Mouse (Mus musculus) heart, postnatal 36 days (tissue): ENCODE data around the gene Mbd4. TPM values are rescaled to one million over a fixed set of nuclear protein-coding genes. Genes with fewer than 3 reads are reported as not detected.
A peak's percentile ranks its signal among the peaks of the same experiment; 100 is the strongest.

ENCODE experiments used
- DNase-seq, 2 experiments: peaks; one replicate each; pipeline ENCODE4 v3.0.0; 2021 to 2022
- intact Hi-C: fragments of 180-260 bp; cut with DNase I; formaldehyde crosslinking; loops from one replicate; pipeline ENCODE4 v1.15.1; 2025
- total RNA-seq, 2 experiments: library from RNA; stranded (reverse); gene quantifications; 2 replicates each; pipeline ENCODE4 v1.2.3; 2021

Gene Mbd4
- total RNA-seq, 2 experiments from 2014 or later, result 1.2 TPM

DNA sequence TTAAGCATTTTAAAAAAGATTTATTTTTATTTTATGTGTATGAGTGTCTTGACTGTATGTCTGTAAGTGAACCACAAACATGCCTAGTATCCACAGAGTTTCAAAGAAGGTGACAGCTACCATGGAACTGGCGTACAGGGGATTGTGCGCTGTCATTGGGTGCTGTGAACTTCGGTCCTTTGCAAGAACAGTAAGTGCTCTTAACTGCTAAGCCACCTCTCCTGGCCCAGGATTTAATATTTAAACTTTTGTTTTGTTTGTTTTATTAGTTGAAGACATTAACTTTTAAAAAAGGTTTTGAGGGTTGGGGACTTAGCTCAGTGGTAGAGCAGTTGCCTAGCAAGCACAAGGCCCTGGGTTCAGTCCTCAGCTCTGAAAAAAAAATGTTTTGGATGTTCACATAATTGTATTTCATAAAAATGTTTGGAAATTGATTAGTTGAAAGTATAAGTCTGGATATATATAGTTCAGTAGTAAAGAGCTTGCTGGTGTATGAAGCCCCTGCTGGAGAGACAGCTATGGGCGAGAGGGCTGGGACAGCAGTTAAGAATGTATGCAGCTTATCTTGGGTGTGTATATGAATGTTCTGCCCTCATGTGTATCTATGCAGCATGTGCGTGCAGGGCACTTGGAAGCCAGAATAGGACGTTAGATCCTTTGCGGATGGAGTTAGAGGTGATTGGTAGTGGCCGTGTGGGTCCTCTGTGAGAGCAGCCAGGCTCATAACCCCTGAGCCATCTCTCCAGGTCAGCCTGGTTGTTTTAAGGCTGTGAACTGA lies 31.8 kb downstream of the Mbd4 start:
- intact Hi-C loops, result no loop called here
- DNase-seq, result no peak

GRCm38 (mm10) chr6:115818129-115818528 lies 35.0 kb downstream of the Mbd4 start:
- no peak for DNase-seq
- intact Hi-C loops, result no loop called here

DNA sequence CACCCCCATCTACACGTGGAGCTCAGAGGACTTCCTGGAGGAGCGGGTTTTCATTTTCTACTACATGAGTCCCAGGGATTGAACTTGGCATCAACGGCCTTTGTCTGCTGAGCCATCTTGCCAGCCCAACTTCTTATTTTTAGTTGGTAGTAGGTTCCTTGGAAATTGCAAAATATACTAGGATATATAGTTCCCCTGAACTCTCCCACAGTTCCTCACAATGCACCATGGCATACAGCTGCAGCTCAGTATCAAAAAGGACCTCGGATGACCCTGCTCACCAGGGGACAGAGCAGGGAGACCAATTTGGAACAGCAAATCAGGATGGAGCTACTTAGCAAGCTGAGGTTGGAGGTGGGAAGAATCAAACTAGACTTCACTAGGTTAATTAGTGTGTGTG lies 38.1 kb downstream of the Mbd4 start:
- no peak for DNase-seq
- intact Hi-C loops, result no loop called here

GRCm38 (mm10) chr6:115814104-115814503 lies 39.1 kb downstream of the Mbd4 start:
- DNase-seq, result peak; percentile 59 to 64
- intact Hi-C loops, result no loop called here

DNA sequence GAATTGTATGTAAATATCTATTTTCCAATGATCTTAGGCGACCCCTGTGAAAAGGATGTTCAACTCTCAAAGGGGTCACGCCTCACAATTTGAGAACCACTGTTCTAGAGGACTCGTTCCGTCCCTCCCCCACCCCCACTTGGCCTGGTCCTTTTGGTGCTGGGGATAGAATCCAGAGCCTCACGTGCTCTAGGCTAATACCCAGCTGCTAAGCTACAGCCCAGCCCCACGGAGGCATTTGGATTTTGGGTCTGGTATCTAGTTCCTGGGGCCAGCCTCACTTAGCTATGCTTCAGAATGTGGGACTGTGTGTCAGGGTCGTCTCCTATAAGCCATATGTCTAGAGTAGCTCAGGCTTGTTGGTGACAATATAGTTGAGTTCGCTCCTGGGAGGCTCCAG lies 41.6 kb downstream of the Mbd4 start:
- intact Hi-C loops, result no loop called here
- DNase-seq, result no peak

DNA sequence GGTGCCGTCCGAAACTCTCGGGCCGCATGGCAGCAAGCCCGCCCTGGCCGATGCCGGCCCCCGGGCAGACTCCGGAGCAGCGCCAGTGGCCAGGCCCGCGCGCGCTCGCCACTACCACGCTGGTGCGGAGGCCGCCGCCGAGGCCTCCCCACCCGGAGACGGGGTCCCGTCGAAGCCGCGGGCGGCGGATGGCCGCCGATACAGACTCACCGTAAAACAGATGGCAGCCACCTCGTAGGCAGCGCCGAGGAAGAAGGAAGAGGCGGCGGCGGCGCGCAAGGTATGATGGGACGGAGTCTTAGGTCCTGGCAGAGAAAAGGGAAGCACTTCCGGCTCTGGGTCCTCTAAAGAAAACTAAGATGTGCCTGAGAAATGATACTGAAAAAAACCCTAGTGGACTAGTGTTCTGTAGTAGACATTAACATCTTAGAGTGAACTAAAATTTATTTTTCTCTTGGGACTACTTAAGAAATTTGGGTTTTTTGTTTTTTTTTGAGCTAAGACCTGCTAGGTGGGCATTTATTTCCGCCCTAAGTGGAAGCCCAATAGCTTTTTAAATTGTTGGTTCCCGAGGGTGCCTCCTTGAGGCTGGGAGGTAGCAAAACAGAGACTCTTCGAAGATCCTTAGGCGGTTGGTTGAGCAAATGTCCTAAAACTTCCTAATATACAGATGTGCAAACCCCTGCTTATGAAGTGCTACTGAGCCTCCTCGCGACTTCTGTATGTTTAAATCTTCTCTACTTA lies 44.5 kb downstream of the Mbd4 start, which contains the start of gene Rpl32:
Gene Rpl32 (minus strand): TSS at position 260 of the 744 bp plus-strand sequence.
- intact Hi-C loops, result loop anchor here (5.0 to 10.0 kb wide), 2 partner anchors 204 to 261 kb away; partner anchors contain the start of gene Mkrn2
- peak; percentile 84 to 92 for DNase-seq

DNA sequence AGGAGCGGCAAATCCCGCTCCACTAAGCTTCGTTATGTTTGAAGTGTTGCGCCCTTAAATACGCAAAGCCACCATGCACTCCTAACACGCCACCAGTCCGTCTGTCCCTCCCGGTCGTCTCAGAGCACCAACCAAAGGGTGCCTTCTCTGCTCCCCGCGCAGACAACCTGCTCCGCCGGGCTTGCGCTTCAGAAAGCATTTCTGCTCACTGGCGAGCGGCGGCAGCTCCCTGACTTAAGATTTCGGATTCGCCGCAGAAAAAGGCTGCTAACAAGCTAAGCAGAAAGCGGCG lies 45.0 kb downstream of the Mbd4 start:
- DNase-seq, result no peak
- intact Hi-C loops, result loop anchor here (5.0 to 10.0 kb wide), 2 partner anchors 203 to 261 kb away; partner anchors contain the start of gene Mkrn2

DNA sequence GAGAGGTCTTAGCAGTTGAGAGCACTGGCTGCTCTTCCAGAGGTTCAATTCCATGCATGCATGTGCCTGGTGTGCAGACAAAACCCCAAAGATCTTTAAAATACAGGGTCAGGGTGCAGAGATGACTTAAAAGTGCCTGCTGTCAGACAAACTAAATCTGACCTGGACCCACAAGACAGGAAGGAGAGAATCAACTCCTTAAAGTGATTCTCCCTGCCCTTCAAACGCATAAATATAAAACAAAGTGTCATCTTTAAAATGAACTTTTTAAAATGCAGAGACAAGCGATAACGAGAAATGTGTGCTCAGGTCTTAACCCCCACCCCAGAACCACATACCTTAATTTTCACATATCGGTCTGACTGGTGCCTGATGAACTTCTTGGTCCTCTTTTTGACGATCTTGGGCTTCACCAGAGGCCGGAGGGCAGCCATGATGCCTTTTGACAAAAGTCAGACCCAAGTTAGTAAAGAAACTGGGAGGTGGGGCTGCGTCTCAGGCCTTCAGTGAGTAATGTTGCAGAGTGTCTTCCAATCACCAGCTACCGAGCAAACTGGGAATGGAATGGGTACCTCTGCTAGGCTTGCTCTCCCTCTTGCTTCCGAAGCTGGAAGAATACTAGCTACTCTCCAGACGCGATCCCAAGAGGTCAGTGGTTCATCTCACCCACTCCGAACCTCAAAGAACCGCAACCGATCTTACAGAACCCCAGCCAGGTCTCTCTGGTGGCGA lies 45.5 kb downstream of the Mbd4 start:
- intact Hi-C loops, result loop anchor here (5.0 to 10.0 kb wide), 2 partner anchors 203 to 260 kb away; partner anchors contain the start of gene Mkrn2

GRCm38 (mm10) chr6:115804432-115805192 lies 48.6 kb downstream of the Mbd4 start:
- intact Hi-C loops, result loop anchor here (5.0 to 10.0 kb wide), 3 partner anchors 77 to 257 kb away; partner anchors contain the start of gene Mkrn2
- DNase-seq, result no peak

More for the DNA sequence above, 45.5 kb downstream of the Mbd4 start:
- DNase-seq, result no peak

DNA sequence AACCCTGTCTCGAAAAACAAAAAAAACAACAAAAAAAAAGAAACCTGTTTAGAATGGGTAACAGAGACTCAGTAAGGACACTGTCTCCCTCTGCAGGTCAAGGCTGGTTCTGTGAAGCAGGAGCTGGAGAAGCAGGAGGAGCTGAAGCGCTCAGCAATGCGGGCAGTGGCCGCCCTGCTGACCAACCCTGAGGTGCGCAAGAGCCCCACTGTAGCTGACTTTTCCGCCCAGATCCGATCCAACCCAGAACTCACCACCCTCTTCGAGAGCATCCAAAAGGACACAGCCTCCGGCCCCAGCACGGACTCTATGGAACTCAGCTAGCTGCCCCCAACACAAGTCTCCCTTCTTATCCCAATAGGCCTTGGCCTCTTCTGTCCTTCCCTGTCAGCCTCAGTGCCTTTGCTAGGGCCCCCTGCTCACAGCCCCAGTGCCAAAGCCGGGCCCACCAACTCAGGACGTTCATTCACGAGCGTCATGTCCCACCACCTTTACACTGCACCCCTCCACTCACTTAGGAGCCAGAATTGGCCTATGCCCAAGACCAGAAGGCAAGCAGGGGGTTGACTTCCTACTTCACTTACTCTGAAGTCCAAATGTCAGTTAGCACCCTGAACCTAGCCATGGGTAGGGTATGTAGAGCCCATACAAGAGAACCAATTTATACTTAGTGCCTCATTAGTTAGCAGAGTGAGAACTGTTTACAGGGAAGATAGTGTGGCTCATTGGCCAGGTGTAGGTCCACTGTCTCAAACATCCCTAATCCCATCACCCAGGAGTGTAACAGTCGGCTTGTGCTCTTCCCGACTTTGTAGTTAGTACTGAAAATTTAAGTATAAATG lies 49.4 kb downstream of the Mbd4 start:
- DNase-seq, result peak; percentile 59 to 67
- intact Hi-C loops, result loop anchor here (5.0 to 10.0 kb wide), 2 partner anchors 76 to 199 kb away; partner anchors contain the start of gene Mkrn2

GRCm38 (mm10) chr6:115801811-115802210 lies 51.4 kb downstream of the Mbd4 start:
- DNase-seq, result no peak
- intact Hi-C loops, result loop anchor here (5.0 to 10.0 kb wide), 2 partner anchors 75 to 197 kb away; partner anchors contain the start of gene Mkrn2

DNA sequence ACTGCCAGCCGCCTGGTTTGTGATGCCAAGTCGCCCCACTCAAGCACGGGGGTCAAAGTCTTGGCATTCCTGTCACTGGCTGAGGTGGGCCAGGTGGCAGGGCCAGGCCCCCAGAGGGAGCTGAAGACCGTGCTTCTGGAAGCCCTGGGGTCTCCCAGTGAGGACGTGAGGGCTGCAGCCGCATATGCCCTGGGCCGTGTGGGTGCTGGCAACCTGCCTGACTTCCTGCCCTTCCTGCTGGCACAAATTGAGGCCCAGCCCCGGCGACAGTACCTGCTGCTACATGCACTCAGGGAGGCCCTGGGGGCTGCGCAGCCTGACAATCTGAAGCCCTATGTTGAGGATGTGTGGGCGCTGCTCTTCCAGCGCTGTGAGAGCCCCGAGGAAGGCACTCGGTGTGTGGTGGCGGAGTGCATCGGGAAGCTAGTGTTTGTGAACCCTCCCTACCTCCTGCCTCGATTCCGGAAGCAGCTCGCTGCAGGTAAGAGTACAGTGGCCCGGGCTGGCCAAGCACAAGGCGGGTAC lies 60.4 kb downstream of the Mbd4 start:
- intact Hi-C loops, result no loop called here
- peak in 1 of 2 experiments; percentile 37 for DNase-seq

DNA sequence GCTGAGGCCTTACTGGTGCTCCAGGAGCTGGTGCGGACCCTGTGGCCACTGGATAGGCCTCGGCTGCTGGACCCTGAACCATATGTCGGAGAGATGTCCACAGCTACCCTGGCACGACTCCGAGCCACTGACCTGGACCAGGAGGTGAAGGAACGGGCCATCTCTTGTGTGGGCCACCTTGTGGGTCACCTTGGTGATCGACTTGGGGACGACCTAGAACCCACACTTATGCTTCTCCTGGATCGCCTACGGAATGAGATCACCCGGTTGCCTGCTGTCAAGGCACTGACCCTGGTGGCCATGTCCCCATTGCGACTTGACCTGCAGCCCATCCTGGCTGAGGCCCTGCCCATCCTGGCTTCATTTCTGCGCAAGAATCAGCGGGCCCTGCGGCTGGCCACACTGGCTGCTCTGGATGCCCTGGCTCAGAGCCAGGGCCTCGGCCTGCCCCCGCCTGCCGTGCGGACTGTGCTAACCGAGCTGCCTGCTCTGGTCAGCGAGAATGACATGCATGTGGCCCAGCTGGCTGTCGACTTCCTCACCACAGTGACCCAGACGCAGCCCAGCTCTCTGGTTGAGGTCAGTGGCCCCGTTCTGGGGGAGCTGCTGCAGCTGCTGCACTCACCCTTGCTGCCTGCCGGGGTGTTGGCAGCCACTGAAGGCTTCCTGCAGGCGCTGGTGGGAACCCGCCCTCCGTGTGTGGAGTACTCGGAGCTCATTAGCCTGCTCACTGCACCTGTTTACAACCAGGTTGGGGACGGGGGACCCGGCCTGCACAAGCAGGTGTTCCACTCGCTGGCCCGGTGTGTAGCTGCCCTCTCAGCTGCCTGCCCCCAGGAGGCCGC lies 61.1 kb downstream of the Mbd4 start:
- intact Hi-C loops, result no loop called here

DNA sequence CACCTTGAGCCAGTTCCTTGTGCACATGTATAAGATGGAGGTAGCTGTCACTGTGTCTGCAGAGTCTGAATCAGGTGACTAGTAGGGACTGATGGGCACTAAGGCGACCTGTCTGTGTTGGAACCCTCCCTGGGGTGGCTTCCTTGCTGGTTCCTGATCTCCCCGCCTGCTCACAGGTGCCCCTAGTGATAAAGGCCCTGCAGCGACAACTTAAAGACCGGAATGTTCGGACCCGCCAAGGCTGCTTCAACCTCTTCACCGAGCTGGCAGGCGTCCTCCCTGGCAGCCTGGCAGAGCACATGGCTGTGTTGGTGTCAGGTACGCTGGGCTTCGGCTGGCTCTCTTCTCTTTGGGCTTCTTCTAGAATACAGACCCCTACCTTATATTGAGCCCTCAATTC lies 62.2 kb downstream of the Mbd4 start:
- intact Hi-C loops, result no loop called here
- peak; percentile 32 to 43 for DNase-seq

More for the DNA sequence above, 61.1 kb downstream of the Mbd4 start:
- DNase-seq, result peak in 1 of 2 experiments; percentile 40
